Mouse (Mus musculus): ENCODE results near the gene Kera. TPM values are rescaled to one million over a fixed set of nuclear protein-coding genes. Genes with fewer than 3 reads are reported as not detected.

Gene Kera
- total RNA-seq, 2 experiments from 2014 or later, result not detected

Other genes with a start within 250 kb of the Kera start
- gene Dcn, start 127.3 kb upstream of the Kera start, total RNA-seq (2021), result 100 to 1,000 TPM; 346 to 364 TPM
- 10 to 100 TPM; 38.5 to 53.8 TPM for gene Lum, start 41.8 kb upstream of the Kera start, total RNA-seq (2021)
- under 1 TPM; 0.26 to 0.35 TPM for gene Epyc, start 37.2 kb downstream of the Kera start, total RNA-seq (2021)
- gene Ccer1, start 86.2 kb downstream of the Kera start, total RNA-seq (2021), result not detected
- not detected for gene C030005K15Rik, start 119.9 kb downstream of the Kera start, total RNA-seq (2021)

Data from heart, adult 18-20 months (tissue).